Mouse (Mus musculus): Measurements from ENCODE around the gene Cacna1a. TPM values are rescaled to one million over a fixed set of nuclear protein-coding genes. Genes with fewer than 3 reads are reported as not detected.
A peak's percentile ranks its signal among the peaks of the same experiment; 100 is the strongest.

The Cacna1a gene
- total and polyA plus RNA-seq, 2 experiments from 2014 or later, result 16.5 to 70.5 TPM

DNA sequence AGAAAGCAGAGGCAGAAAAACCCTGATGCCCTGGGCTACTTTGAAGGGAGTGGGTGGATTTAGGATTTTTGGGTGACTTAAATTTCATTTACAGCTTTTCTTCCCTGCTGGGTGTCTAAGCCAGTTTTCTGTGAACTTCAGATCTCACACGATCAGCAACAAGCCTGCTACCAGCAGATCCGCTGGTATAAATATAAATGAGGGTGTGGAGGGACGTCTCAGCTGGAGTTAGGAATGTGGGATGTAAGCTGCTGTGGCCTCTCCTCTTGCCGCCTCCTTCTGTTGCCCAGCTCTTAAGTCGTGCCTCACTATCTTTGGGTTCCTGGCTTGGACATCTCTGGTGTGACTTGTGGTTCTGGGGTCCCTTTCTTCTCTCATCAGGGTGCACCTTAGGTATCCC lies 41.3 kb downstream of the Cacna1a start:
- H3K9ac ChIP-seq (replicated peaks; ENCODE audit: low read length), result no peak overlapping the region
- no peaks in the 10 kb centered on the region for H3K9me3 ChIP-seq (ENCODE audit: low read length)
- H3K4me3 ChIP-seq (ENCODE audit: low read length), result no peak overlapping the region
- no peaks in the 10 kb centered on the region for H3K36me3 ChIP-seq (ENCODE audit: insufficient read depth, low read length)
- H3K4me2 ChIP-seq (ENCODE audit: low read depth, low read length), result no peak overlapping the region
- WGBS, result 28% methylated on average over 5 of the region's 5 CpGs
- ATAC-seq (no peak), DNase-seq (ENCODE audit: low spot score) (no peak)
- no peak for TF ChIP-seq CTCF (IDR thresholded peaks at IDR 0.05; ENCODE audit: low read depth)
- H3K4me1 ChIP-seq (ENCODE audit: insufficient read depth, low read length), result no peaks in the 10 kb centered on the region
- H3K27ac ChIP-seq, result no peak overlapping the region
- H3K27me3 ChIP-seq (ENCODE audit: insufficient read depth, low read length), result no peaks in the 10 kb centered on the region

DNA sequence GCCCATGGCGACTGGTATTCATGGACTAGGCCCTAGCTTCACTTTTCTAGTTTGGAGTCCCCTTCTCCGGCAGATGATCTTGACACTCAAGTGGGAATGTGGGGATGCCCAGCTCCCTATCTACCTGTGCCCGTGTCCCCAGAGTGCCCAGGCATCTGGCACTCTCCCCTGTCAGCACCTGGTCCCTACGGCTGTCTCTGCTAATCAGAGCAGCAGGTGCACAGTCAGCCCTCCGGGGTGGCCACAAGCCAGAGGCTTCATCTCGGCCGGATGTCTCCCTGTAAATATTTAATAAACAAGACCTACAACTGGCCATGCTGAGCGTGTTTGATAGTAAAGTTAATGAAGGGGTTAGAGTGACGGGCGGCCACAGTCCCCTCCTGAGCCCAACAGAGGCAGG lies 47.1 kb downstream of the Cacna1a start:
- H3K27ac ChIP-seq, result no peak overlapping the region
- DNase-seq (ENCODE audit: low spot score), result no peak

DNA sequence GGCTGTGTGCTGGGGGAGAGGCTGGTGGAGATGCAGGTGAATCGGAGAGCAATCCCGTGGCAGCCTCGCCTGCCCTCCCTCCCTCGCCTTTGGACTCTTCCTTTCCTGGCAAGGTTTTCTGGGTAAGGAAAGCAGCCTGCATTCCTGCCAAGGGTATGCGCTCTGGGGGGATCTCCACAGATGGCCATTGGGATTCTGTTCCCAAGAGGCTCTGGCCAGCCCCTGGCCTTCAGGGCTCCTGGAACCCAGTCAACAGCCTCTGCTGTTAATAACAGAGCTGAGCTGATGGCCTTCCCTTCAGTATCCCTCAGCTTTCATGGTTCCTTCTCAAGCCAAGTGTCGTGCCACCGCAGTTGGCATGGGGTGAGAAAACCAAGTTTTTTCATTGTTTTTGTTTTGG lies 51.6 kb downstream of the Cacna1a start:
- DNase-seq (ENCODE audit: low spot score) (peak; percentile 73), ATAC-seq (peak; percentile 73)
- Histone ChIP-seq H3K36me3 (ENCODE audit: insufficient read depth, low read length) (no peaks in the 10 kb centered on the region), H3K9ac (replicated peaks; ENCODE audit: low read length) (no peak overlapping the region), H3K9me3 (ENCODE audit: low read length) (no peaks in the 10 kb centered on the region), H3K27me3 (ENCODE audit: insufficient read depth, low read length) (no peaks in the 10 kb centered on the region), H3K27ac (0 out of 2 replicates have a peak overlapping the region, but pooled peaks have one; percentile 2), H3K4me1 (ENCODE audit: insufficient read depth, low read length) (peaks cover 6% of the 10 kb centered on the region; the same call in 1 of the 2 replicates), H3K4me2 (ENCODE audit: low read depth, low read length) (no peak overlapping the region), H3K4me3 (ENCODE audit: low read length) (no peak overlapping the region)
- TF ChIP-seq CTCF (IDR thresholded peaks at IDR 0.05; ENCODE audit: low read depth), result no peak
- 45% methylated on average over 7 of the region's 7 CpGs for WGBS

More for the DNA sequence above, 47.1 kb downstream of the Cacna1a start:
- TF ChIP-seq CTCF (IDR thresholded peaks at IDR 0.05; ENCODE audit: low read depth), result no peak
- Histone ChIP-seq H3K9ac (replicated peaks; ENCODE audit: low read length) (no peak overlapping the region), H3K9me3 (ENCODE audit: low read length) (no peaks in the 10 kb centered on the region), H3K4me3 (ENCODE audit: low read length) (no peak overlapping the region), H3K27me3 (ENCODE audit: insufficient read depth, low read length) (no peaks in the 10 kb centered on the region), H3K4me1 (ENCODE audit: insufficient read depth, low read length) (no peaks in the 10 kb centered on the region; the same call in 1 of the 2 replicates), H3K4me2 (ENCODE audit: low read depth, low read length) (no peak overlapping the region), H3K36me3 (ENCODE audit: insufficient read depth, low read length) (no peaks in the 10 kb centered on the region)
- no peak for ATAC-seq
- WGBS, result 53% methylated on average over 10 of the region's 10 CpGs

DNA sequence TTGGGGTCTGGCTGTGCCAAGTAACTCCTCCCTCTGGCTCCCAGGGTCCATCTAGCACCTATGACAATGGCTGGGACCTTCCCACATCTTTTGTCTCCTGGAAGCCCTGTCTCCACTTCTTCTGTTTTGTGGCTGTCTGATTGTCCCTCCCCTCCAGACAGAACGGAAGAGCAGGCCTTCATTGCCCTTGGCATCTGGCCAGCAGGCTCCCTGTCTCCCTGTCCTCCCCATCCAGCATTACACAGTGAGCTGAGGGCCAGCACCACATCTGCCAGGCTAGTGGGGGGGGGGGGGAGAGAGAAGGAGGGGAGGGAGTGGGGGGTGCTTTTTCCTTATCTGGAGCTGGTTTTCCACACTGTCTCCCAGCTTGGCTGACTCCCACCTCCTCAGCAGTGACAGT lies 53.8 kb downstream of the Cacna1a start:
- Histone ChIP-seq H3K4me2 (ENCODE audit: low read depth, low read length) (no peak overlapping the region), H3K27me3 (ENCODE audit: insufficient read depth, low read length) (no peaks in the 10 kb centered on the region), H3K4me3 (ENCODE audit: low read length) (no peak overlapping the region), H3K4me1 (ENCODE audit: insufficient read depth, low read length) (0 out of 2 replicates have a peak, but pooled peaks cover 6% of the 10 kb centered on the region), H3K9me3 (ENCODE audit: low read length) (no peaks in the 10 kb centered on the region), H3K27ac (no peak overlapping the region), H3K9ac (replicated peaks; ENCODE audit: low read length) (no peak overlapping the region), H3K36me3 (ENCODE audit: insufficient read depth, low read length) (no peaks in the 10 kb centered on the region)
- DNase-seq (ENCODE audit: low spot score), result peak; percentile 30
- no peak for TF ChIP-seq CTCF (IDR thresholded peaks at IDR 0.05; ENCODE audit: low read depth)
- WGBS, result 15% methylated on average over 1 of the region's 1 CpGs
- ATAC-seq, result no peak

DNA sequence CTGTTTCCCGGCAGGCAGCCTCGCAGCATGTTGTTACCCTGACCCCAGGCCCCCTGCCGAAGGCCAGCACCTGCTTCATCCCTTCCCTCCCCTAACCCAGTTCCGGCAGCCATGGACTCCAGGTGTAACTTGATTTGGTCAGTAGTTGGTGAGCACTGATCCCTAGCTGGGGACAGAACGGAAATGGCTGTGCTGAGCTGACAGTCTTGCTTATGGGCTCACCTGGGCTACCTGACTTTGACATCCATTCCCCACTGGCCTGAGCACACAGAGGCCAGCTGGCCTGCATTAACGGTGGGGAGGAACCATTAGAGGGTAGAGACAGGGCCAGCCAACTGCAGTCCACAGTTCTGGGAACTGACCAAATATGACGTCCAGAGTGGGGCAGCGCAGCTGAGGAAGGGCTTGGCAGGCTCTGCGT lies 58.3 kb downstream of the Cacna1a start:
- H3K4me2 ChIP-seq (ENCODE audit: low read depth, low read length), result no peak overlapping the region
- H3K27ac ChIP-seq, result no peak overlapping the region
- DNase-seq (ENCODE audit: low spot score) (peak; percentile 31), ATAC-seq (no peak)
- H3K9ac ChIP-seq (replicated peaks; ENCODE audit: low read length), result no peak overlapping the region
- H3K4me1 ChIP-seq (ENCODE audit: insufficient read depth, low read length), result 0 out of 2 replicates have a peak, but pooled peaks cover 6% of the 10 kb centered on the region
- H3K4me3 ChIP-seq (ENCODE audit: low read length), result no peak overlapping the region
- no peaks in the 10 kb centered on the region for H3K36me3 ChIP-seq (ENCODE audit: insufficient read depth, low read length)
- no peak for TF ChIP-seq CTCF (IDR thresholded peaks at IDR 0.05; ENCODE audit: low read depth)
- H3K9me3 ChIP-seq (ENCODE audit: low read length), result no peaks in the 10 kb centered on the region
- 75% methylated on average over 9 of the region's 9 CpGs for WGBS
- no peaks in the 10 kb centered on the region for H3K27me3 ChIP-seq (ENCODE audit: insufficient read depth, low read length)

DNA sequence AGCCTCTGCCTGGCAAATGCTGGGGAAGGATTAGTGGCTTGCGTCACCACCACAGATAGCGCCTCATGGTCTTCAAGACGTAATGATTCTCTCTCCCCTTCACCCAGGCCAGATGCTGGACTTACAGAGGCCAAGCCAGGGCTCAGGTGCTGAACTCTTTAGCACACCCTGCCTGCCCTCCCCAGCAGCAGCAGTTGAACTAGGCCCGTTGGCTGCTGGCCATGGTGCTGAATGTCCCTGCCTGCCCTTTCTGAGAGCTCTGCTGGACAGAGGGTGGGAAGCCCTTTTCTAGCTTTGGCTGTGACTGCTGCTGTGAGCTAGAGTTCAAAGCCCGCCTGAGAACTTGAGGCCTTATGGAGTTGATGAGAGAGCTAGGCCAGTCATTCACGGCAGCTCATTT lies 66.3 kb downstream of the Cacna1a start:
- H3K27ac ChIP-seq, result no peak overlapping the region
- no peak overlapping the region for H3K4me3 ChIP-seq (ENCODE audit: low read length)
- H3K9ac ChIP-seq (replicated peaks; ENCODE audit: low read length), result no peak overlapping the region
- no peak overlapping the region for H3K4me2 ChIP-seq (ENCODE audit: low read depth, low read length)
- WGBS, result 47% methylated on average over 6 of the region's 6 CpGs
- no peaks in the 10 kb centered on the region for H3K4me1 ChIP-seq (ENCODE audit: insufficient read depth, low read length)
- TF ChIP-seq CTCF (IDR thresholded peaks at IDR 0.05; ENCODE audit: low read depth), result peak; percentile 28
- no peaks in the 10 kb centered on the region for H3K9me3 ChIP-seq (ENCODE audit: low read length)
- peak; percentile 23 for DNase-seq (ENCODE audit: low spot score)
- no peaks in the 10 kb centered on the region for H3K36me3 ChIP-seq (ENCODE audit: insufficient read depth, low read length)
- ATAC-seq, result no peak
- no peaks in the 10 kb centered on the region for H3K27me3 ChIP-seq (ENCODE audit: insufficient read depth, low read length)

DNA sequence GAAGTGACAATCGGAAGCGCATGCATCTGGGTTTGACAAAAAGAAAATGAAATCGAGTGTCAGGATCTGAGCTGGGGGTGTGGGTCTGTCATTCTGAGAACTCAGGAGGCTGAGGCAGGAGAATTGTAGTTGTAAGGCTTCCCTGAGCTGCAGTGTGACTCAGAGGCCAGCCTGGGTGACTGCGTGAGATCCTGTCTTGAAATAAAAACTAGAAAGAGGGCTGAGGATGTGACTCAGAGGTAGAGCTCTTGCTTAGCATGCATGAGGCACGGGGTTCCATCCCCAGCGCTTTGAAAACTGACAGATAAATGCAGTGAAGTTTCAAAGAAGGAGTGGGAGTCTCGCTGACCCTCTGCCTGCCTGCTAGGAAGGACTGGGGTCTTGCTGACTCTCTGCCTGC lies 70.6 kb downstream of the Cacna1a start:
- no peak; the same call in 1 of the 2 replicates for ATAC-seq

More for the DNA sequence above, 70.6 kb downstream of the Cacna1a start:
- H3K4me1 ChIP-seq (ENCODE audit: insufficient read depth, low read length), result no peaks in the 10 kb centered on the region
- no peak for DNase-seq (ENCODE audit: low spot score)
- H3K27me3 ChIP-seq (ENCODE audit: insufficient read depth, low read length), result no peaks in the 10 kb centered on the region
- peak overlapping the region; percentile 62 for H3K27ac ChIP-seq
- WGBS, result 46% methylated on average over 7 of the region's 7 CpGs
- H3K36me3 ChIP-seq (ENCODE audit: insufficient read depth, low read length), result no peaks in the 10 kb centered on the region
- no peak overlapping the region for H3K4me2 ChIP-seq (ENCODE audit: low read depth, low read length)
- no peak overlapping the region for H3K4me3 ChIP-seq (ENCODE audit: low read length)
- no peaks in the 10 kb centered on the region for H3K9me3 ChIP-seq (ENCODE audit: low read length)
- no peak overlapping the region for H3K9ac ChIP-seq (replicated peaks; ENCODE audit: low read length)
- no peak for TF ChIP-seq CTCF (IDR thresholded peaks at IDR 0.05; ENCODE audit: low read depth)

Measured in hindbrain, postnatal 0 days (tissue).